Mouse (Mus musculus) cortical plate, adult 2 months (tissue): ENCODE data around the gene Rhoh.

ENCODE experiments used
- CTCF ChIP-seq: fragments of 200-500 bp; IDR thresholded peaks from 2 replicates; pipeline ENCODE4 v1.5.1; 2011; ENCODE audit warnings: mild to moderate bottlenecking, control low read depth, low read length; ENCODE audit not compliant: insufficient read depth; ENCODE audit errors: extremely low read depth
- POLR2A ChIP-seq: fragments of 200-500 bp; IDR thresholded peaks from 2 replicates; pipeline ENCODE4 v1.6.1; 2011; ENCODE audit warnings: mild to moderate bottlenecking, low read length, control low read depth; ENCODE audit not compliant: insufficient read depth; ENCODE audit errors: extremely low read depth

DNA sequence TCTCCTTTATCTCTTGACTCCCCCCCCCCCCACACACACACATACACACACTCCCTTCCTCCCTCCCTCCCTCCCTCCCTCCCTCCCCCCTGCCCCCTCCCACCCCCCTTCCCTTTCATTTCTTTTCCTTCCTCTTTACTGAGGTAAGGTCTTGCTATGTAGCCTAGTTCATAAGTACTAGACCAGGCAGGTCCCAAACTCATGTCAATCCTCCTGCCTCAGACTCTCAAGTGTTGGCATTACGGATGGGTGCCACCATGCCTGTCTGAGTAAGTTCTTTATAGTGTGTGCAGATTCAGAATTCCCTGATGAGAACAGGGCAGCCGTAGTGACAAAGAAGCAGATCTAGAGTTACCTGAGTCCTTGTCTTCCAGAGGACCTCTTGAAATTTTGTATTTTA, 20.2 kb downstream of the Rhoh start:
- no peak for TF ChIP-seq CTCF
- TF ChIP-seq POLR2A, result no peak
